Mouse (Mus musculus): ENCODE measurements around the gene Gorasp1.

DNA sequence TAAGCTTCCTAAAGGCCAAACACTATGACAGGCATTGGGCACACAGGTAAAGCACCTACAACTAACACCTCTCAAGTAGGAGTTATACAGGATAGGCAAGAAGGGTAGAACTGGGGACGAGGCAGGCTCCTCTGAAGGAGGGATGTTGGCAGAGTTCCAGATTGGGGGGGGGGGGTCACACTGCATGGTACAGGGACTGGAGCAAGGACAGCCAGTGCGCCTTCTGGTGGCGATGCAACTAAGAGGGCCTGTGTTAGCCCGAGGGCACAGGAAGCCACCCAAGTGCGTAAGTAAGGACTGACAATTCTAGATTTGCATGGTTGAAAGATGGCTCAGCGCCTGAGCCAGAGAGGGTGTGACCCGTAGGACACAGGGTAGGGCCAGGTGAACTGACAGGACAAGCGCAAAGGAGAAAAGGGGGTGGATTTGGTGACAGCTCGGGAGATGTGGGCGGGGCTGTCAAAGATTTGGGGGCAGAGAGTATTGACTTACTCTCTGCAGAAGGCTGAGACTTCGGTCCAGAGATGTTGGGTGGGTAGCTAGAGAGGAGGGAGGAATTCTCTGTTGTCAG lies 45.0 kb upstream of the Gorasp1 start:
- TF ChIP-seq POLR2A (IDR thresholded peaks at IDR 0.05; ENCODE audit: borderline replicate concordance, extremely low read depth, insufficient read depth, insufficient read length, poor library complexity, severe bottlenecking) (no peak), CTCF (IDR thresholded peaks at IDR 0.05; ENCODE audit: borderline replicate concordance, extremely low read depth, insufficient read depth, insufficient read length) (peak; percentile 34; the same call in 1 of the 2 replicates)

Data from brain, embryonic 14.5 days (tissue).